8 mouse cellular contexts compared by ENCODE assay signal in genomic region chr2:112378973-112379898, GRCm38 (mm10). TPM values are rescaled to one million over a fixed set of nuclear protein-coding genes. Genes with fewer than 3 reads are reported as not detected.
DNase-seq lines count a peak whose midpoint lies in the region; ATAC-seq and TF ChIP-seq lines count a peak whose summit lies in the region.

Katnbl1 (plus strand) TSS chr2:112379211.

- H3K27me3 ChIP-seq in CH12.LX (replicated peaks): peaks cover 4% of the 10 kb centered on the region
- H3K27me3 ChIP-seq in forebrain, embryonic 12.5 days: peaks cover 4% of the 10 kb centered on the region; the same call in 1 of the 2 replicates
- no peaks in the 10 kb centered on the region for H3K27me3 ChIP-seq in liver, postnatal 0 days (ENCODE audit: insufficient read depth, low read length)
- H3K27me3 ChIP-seq in neural tube, embryonic 14.5 days (ENCODE audit: control insufficient read depth, insufficient read depth, low read length): no peaks in the 10 kb centered on the region

- H3K4me1 ChIP-seq in CH12.LX (ENCODE audit: control insufficient read depth in 1 of 2, insufficient read depth in 2 of 2): peaks cover 0 to 24% of the 10 kb centered on the region in 2 experiments; a peak in 2 of 4 replicates
- H3K4me1 ChIP-seq in forebrain, embryonic 12.5 days: peaks cover 9% of the 10 kb centered on the region
- peaks cover 17% of the 10 kb centered on the region for H3K4me1 ChIP-seq in liver, postnatal 0 days (ENCODE audit: insufficient read depth)
- H3K4me1 ChIP-seq in neural tube, embryonic 14.5 days (ENCODE audit: control insufficient read depth, insufficient read depth, low read length): peaks cover 9% of the 10 kb centered on the region

- H3K4me3 ChIP-seq in CH12.LX (replicated peaks in 1 of 3; ENCODE audit: low read depth in 2 of 3, low read length in 2 of 3, poor library complexity in 1 of 3): peak within 1 kb of the TSS; percentile 81 to 85 (median 83)
- H3K4me3 ChIP-seq in forebrain, embryonic 12.5 days (replicated peaks): peak within 1 kb of the TSS; percentile 89
- H3K4me3 ChIP-seq in liver, postnatal 0 days (ENCODE audit: low read depth, low read length): peak within 1 kb of the TSS; percentile 96
- peak within 1 kb of the TSS; percentile 93 for H3K4me3 ChIP-seq in neural tube, embryonic 14.5 days (ENCODE audit: low read depth, low read length)

- peak within 1 kb of the TSS; percentile 97 for H3K9ac ChIP-seq in CH12.LX (ENCODE audit: insufficient read depth, low read depth)
- H3K9ac ChIP-seq in forebrain, embryonic 12.5 days: peak within 1 kb of the TSS; percentile 92
- H3K9ac ChIP-seq in liver, postnatal 0 days (replicated peaks): peak within 1 kb of the TSS; percentile 96
- H3K9ac ChIP-seq in neural tube, embryonic 14.5 days (replicated peaks; ENCODE audit: low read depth, low read length): peak within 1 kb of the TSS; percentile 98

- intact Hi-C loops in heart, postnatal 10 days (cut with DNase I): loop anchor here (1.0 to 2.0 kb wide), 3 partner anchors 70 to 102 kb away; partner anchors contain the start of gene Emc7

- peak in 1 of 2 experiments; percentile 97; a peak in 2 of 4 replicates for TF ChIP-seq CTCF in CH12.LX (conservative IDR thresholded peaks at IDR 0.05 in 1 of 2, IDR thresholded peaks at IDR 0.05 in 1 of 2; ENCODE audit: low read depth in 2 of 2, low read length in 2 of 2)
- TF ChIP-seq CTCF in liver, postnatal 0 days (IDR thresholded peaks at IDR 0.05; ENCODE audit: low read depth): peak; percentile 98

- peaks cover 42% of the 10 kb centered on the region for H3K79me2 ChIP-seq in CH12.LX (replicated peaks; ENCODE audit: control insufficient read depth, extremely low read depth, insufficient read depth, poor library complexity, severe bottlenecking)

- dilution Hi-C loops in CH12.LX (cut with MboI; ENCODE audit: extremely low pct_ligation_motif_present, extremely low pct_unique_long_range_greater_than_20kb, low sequenced_read_pairs): no loop called here

- in situ Hi-C loops in CH12.LX (cut with MboI; ENCODE audit: low pct_ligation_motif_present, low pct_unique_long_range_greater_than_20kb, low sequenced_read_pairs): loop anchor here (5.0 to 10.0 kb wide), 2 partner anchors 76 to 98 kb away; partner anchors contain the start of gene Emc7

- H3K4me2 ChIP-seq in CH12.LX (ENCODE audit: insufficient read depth, low read depth, poor library complexity, severe bottlenecking): peak within 1 kb of the TSS; percentile 99
- peak within 1 kb of the TSS; percentile 63 for H3K4me2 ChIP-seq in forebrain, embryonic 12.5 days
- peak within 1 kb of the TSS; percentile 77 for H3K4me2 ChIP-seq in liver, postnatal 0 days (ENCODE audit: low read depth, low read length)
- H3K4me2 ChIP-seq in neural tube, embryonic 14.5 days (ENCODE audit: low read depth, low read length): peak within 1 kb of the TSS; percentile 78

- ATAC-seq in forebrain, embryonic 12.5 days (ENCODE audit: low FRiP score): peak; percentile 100
- ATAC-seq in liver, postnatal 0 days: peak; percentile 100
- ATAC-seq in neural tube, embryonic 14.5 days (ENCODE audit: low read depth): peak; percentile 99

- WGBS in forebrain, embryonic 12.5 days: under 1% methylated on average over 70 of the region's 72 CpGs
- whole genome bisulfite sequencing in large intestine, adult 2 months: under 1% methylated on average over 72 of the region's 72 CpGs
- WGBS in liver, postnatal 0 days (ENCODE audit: insufficient replicate concordance): under 1% methylated on average over 68 of the region's 72 CpGs
- under 1% methylated on average over 59 of the region's 72 CpGs for WGBS in neural tube, embryonic 14.5 days

- no peaks in the 10 kb centered on the region for H3K9me3 ChIP-seq in CH12.LX (replicated peaks; ENCODE audit: low read length)
- no peaks in the 10 kb centered on the region for H3K9me3 ChIP-seq in forebrain, embryonic 12.5 days
- H3K9me3 ChIP-seq in liver, postnatal 0 days (ENCODE audit: low read length): no peaks in the 10 kb centered on the region
- no peaks in the 10 kb centered on the region for H3K9me3 ChIP-seq in neural tube, embryonic 14.5 days (ENCODE audit: control insufficient read depth, low read length)

- TF ChIP-seq RAD21 in CH12.LX (IDR thresholded peaks at IDR 0.05; ENCODE audit: low read depth, low read length): peak; percentile 91

- H3K27ac ChIP-seq in CH12.LX (ENCODE audit: insufficient read depth, low read depth): no peak within 1 kb of the TSS
- H3K27ac ChIP-seq in forebrain, embryonic 12.5 days: peak within 1 kb of the TSS; percentile 89
- H3K27ac ChIP-seq in liver, postnatal 0 days (ENCODE audit: low read depth): peak within 1 kb of the TSS; percentile 84
- peak within 1 kb of the TSS; percentile 65 for H3K27ac ChIP-seq in neural tube, embryonic 14.5 days (ENCODE audit: low read depth, low read length)

- no peak for TF ChIP-seq EP300 in CH12.LX (IDR thresholded peaks at IDR 0.05; ENCODE audit: low read length)
- no peak for TF ChIP-seq EP300 in liver, postnatal 0 days (IDR thresholded peaks at IDR 0.05; ENCODE audit: low read depth)

- H3K36me3 ChIP-seq in CH12.LX (replicated peaks in 1 of 2; ENCODE audit: control insufficient read depth in 1 of 2, insufficient read depth in 1 of 2, low read length in 1 of 2): peaks cover 0 to 9% of the 10 kb centered on the region in 2 experiments
- no peaks in the 10 kb centered on the region for H3K36me3 ChIP-seq in forebrain, embryonic 12.5 days (replicated peaks)
- no peaks in the 10 kb centered on the region for H3K36me3 ChIP-seq in liver, postnatal 0 days (replicated peaks; ENCODE audit: insufficient read depth, low read length)
- no peaks in the 10 kb centered on the region for H3K36me3 ChIP-seq in neural tube, embryonic 14.5 days (ENCODE audit: control insufficient read depth, insufficient read depth, low read length)

- TF ChIP-seq POLR2A in CH12.LX (IDR thresholded peaks at IDR 0.05; ENCODE audit: low read depth, low read length): peak; percentile 90

- peak; percentile 90 for DNase-seq in CH12.LX (ENCODE audit: extremely low read depth)
- DNase-seq in c-Kit-positive CD71-positive TER-119-negative erythroid progenitor cells, embryonic 14.5 days (ENCODE audit: low read depth): peak; percentile 93
- DNase-seq in heart, postnatal 10 days: peak; percentile 95 to 96
- peak; percentile 75 for DNase-seq in large intestine, adult 2 months (ENCODE audit: low read depth, low spot score)
- peak; percentile 99 for DNase-seq in liver, postnatal 0 days
- DNase-seq in testis, postnatal 10 days (ENCODE audit: low spot score): peak; percentile 99

TF ChIP-seq in CH12.LX, 34 proteins besides CTCF, POLR2A, EP300 and RAD21 (continues in another document):
- peak; percentile 85; the same call in 1 of the 2 replicates for TF ChIP-seq MXI1 (IDR thresholded peaks at IDR 0.05; ENCODE audit: low read depth, low read length)
- TF ChIP-seq ZMIZ1 (IDR thresholded peaks at IDR 0.05; ENCODE audit: low read depth, low read length): peak; percentile 91
- peak; percentile 88 for TF ChIP-seq NELFE (IDR thresholded peaks at IDR 0.05; ENCODE audit: low read depth, low read length)
- peak; percentile 43 for TF ChIP-seq ELF1 (IDR thresholded peaks at IDR 0.05; ENCODE audit: low read depth, low read length)
- no peak for TF ChIP-seq ZKSCAN1 (IDR thresholded peaks at IDR 0.05; ENCODE audit: borderline replicate concordance, low read depth, low read length)
- peak; percentile 67 for TF ChIP-seq IRF4 (IDR thresholded peaks at IDR 0.05; ENCODE audit: low read depth, low read length)
- TF ChIP-seq MAFK (IDR thresholded peaks at IDR 0.05; ENCODE audit: insufficient replicate concordance, low read length): no peak
- TF ChIP-seq JUND (conservative IDR thresholded peaks at IDR 0.05; ENCODE audit: low read depth, low read length): no peak
- TF ChIP-seq RCOR1 (conservative IDR thresholded peaks at IDR 0.05; ENCODE audit: low read depth, low read length): no peak
- 0 out of 2 replicates have a peak, but pooled peaks have one; percentile 4 for TF ChIP-seq ZNF384 (IDR thresholded peaks at IDR 0.05; ENCODE audit: low read depth, low read length)
- TF ChIP-seq E2F4 (IDR thresholded peaks at IDR 0.05; ENCODE audit: insufficient replicate concordance, low read depth, low read length): no peak
- TF ChIP-seq ETS1 (conservative IDR thresholded peaks at IDR 0.05; ENCODE audit: low read depth, low read length): no peak
- TF ChIP-seq GABPA (IDR thresholded peaks at IDR 0.05; ENCODE audit: insufficient replicate concordance, low read depth, low read length): no peak
- no peak; the same call in 1 of the 2 replicates for TF ChIP-seq MEF2A (IDR thresholded peaks at IDR 0.05; ENCODE audit: borderline replicate concordance, low read depth, low read length)
- peak; percentile 91 for TF ChIP-seq MAX (IDR thresholded peaks at IDR 0.05; ENCODE audit: low read length)
- peak; percentile 96 for TF ChIP-seq UBTF (IDR thresholded peaks at IDR 0.05; ENCODE audit: low read depth, low read length)
- peak; percentile 88 for TF ChIP-seq MYC (IDR thresholded peaks at IDR 0.05; ENCODE audit: low read depth, low read length)
- TF ChIP-seq MAZ (IDR thresholded peaks at IDR 0.05; ENCODE audit: low read depth, low read length): peak; percentile 85
- TF ChIP-seq TCF12 (IDR thresholded peaks at IDR 0.05; ENCODE audit: low read depth, low read length): peak; percentile 81
- TF ChIP-seq CHD1 (IDR thresholded peaks at IDR 0.05; ENCODE audit: low read depth, low read length): no peak
- no peak; the same call in 1 of the 2 replicates for TF ChIP-seq CHD2 (IDR thresholded peaks at IDR 0.05; ENCODE audit: low read length)
- TF ChIP-seq SMC3 (IDR thresholded peaks at IDR 0.05; ENCODE audit: low read depth, low read length): peak; percentile 92
- TF ChIP-seq SIN3A (IDR thresholded peaks at IDR 0.05; ENCODE audit: low read length): peak; percentile 87; the same call in 1 of the 2 replicates
- TF ChIP-seq PAX5 (IDR thresholded peaks at IDR 0.05; ENCODE audit: low read length): no peak
- no peak for TF ChIP-seq TBP (conservative IDR thresholded peaks at IDR 0.05; ENCODE audit: low read depth, low read length)
- TF ChIP-seq NRF1 (IDR thresholded peaks at IDR 0.05; ENCODE audit: low read depth, low read length): 0 out of 2 replicates have a peak, but pooled peaks have one; percentile 39
- TF ChIP-seq USF2 (conservative IDR thresholded peaks at IDR 0.05; ENCODE audit: low read depth, low read length): no peak

RNA-seq across cellular contexts. Expression of gene Katnbl1, which starts in this region (rescaled TPM):
- total RNA-seq in CH12.LX (2012; rRNA removed): 9.7 and 12.6 TPM in 2 replicates
- 39.8 and 47.1 TPM in 2 replicates for total RNA-seq in CH12.LX (2014; rRNA removed)
- polyA plus RNA-seq in CH12.LX (2012; ENCODE audit: insufficient read length, low read depth): 20.1 TPM in 2 replicates
- 48.6 and 53.4 TPM in 2 replicates for polyA plus RNA-seq in forebrain, embryonic 12.5 days (2016; fragmentation: Nextera tagmentation; extraction: Ambion mirVana)
- total RNA-seq in heart, postnatal 10 days (2021): 10 to 100 TPM in 1 of 2 experiments, 1 to 10 TPM in 1; 9.4 to 10.8 TPM
- 1.8 and 2.2 TPM in 2 replicates for polyA plus RNA-seq in large intestine, adult 2 months (2012; rRNA removed)
- 9.9 and 10.7 TPM in 2 replicates for polyA plus RNA-seq in liver, postnatal 0 days (2015; fragmentation: Nextera tagmentation; extraction: Ambion mirVana)
- polyA plus RNA-seq in neural tube, embryonic 14.5 days (2014; fragmentation: Nextera tagmentation; extraction: Ambion mirVana): 37.7 and 38.4 TPM in 2 replicates
